Mouse (Mus musculus): ENCODE measurements around the gene Notum. TPM values are rescaled to one million over a fixed set of nuclear protein-coding genes. Genes with fewer than 3 reads are reported as not detected.
A peak's percentile ranks its signal among the peaks of the same experiment; 100 is the strongest.

Notum gene
- polyA plus RNA-seq, 1 experiment from 2014 or later: 1.4 TPM

DNA sequence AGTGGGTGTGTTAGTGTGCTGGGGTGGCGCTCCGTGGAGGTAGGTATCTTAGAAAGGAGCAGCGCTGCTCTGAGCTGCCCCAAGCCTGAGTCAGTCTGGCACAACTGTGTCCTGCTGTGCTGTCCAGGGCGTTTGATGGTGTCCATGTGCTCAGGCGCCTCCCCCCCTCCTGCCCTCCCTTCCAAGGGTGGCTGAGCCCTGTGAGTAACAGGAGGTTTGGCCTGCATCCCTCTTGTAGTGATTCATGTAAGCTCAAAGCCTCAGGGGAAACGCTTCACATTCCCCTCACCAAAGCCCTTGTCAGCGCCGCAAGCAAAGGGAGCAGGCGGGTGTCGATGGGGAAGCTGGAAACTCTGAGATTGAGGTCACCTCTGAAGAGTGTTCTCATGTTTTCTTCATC lies 36.8 kb upstream of the Notum start:
- Histone ChIP-seq H3K27ac (ENCODE audit: low read depth, low read length) (no peak overlapping the region), H3K4me3 (ENCODE audit: low read depth, low read length) (no peak overlapping the region)
- WGBS: 78% methylated on average over 10 of the region's 10 CpGs

DNA sequence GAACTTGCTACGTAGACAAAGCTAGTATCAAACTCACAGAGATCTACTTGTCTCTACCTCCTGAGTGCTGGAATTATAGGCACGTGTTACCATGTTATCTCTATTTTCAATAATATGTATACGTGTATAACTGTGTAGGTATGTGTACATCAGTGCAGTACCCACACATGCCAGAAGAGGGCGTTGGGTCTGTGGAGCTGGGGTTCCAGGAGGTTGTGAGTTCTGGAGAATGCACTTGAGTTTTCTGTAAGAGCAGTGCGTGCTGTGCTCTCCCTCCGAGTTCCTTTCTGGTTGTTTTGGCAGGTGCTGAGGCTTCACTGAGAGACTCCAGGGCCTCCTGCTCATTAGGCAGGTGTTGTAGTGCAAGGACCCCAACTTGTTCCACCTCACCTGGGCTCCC lies 35.6 kb upstream of the Notum start:
- Histone ChIP-seq H3K27ac (ENCODE audit: low read depth, low read length) (no peak overlapping the region), H3K4me2 (no peak overlapping the region), H3K9me3 (ENCODE audit: control insufficient read depth, low read length) (no peaks in the 10 kb centered on the region), H3K4me1 (ENCODE audit: control insufficient read depth, insufficient read depth, low read length) (peaks cover 10% of the 10 kb centered on the region; the same call in 1 of the 2 replicates), H3K4me3 (ENCODE audit: low read depth, low read length) (no peak overlapping the region), H3K9ac (ENCODE audit: low read length) (no peak overlapping the region), H3K27me3 (ENCODE audit: control insufficient read depth, insufficient read depth, low read length) (no peaks in the 10 kb centered on the region), H3K36me3 (ENCODE audit: control insufficient read depth, insufficient read depth, low read length) (0 out of 2 replicates have a peak, but pooled peaks cover 2% of the 10 kb centered on the region)
- DNase-seq (ENCODE audit: low spot score, missing footprints) (no peak), ATAC-seq (ENCODE audit: low FRiP score) (no peak)
- 88% methylated on average over 6 of the region's 6 CpGs for WGBS

More for the DNA sequence above, 36.8 kb upstream of the Notum start:
- Histone ChIP-seq H3K27me3 (ENCODE audit: control insufficient read depth, insufficient read depth, low read length) (no peaks in the 10 kb centered on the region), H3K4me1 (ENCODE audit: control insufficient read depth, insufficient read depth, low read length) (peaks cover 10% of the 10 kb centered on the region; the same call in 1 of the 2 replicates), H3K9ac (ENCODE audit: low read length) (no peak overlapping the region), H3K9me3 (ENCODE audit: control insufficient read depth, low read length) (no peaks in the 10 kb centered on the region), H3K36me3 (ENCODE audit: control insufficient read depth, insufficient read depth, low read length) (0 out of 2 replicates have a peak, but pooled peaks cover 2% of the 10 kb centered on the region), H3K4me2 (no peak overlapping the region)
- no peak for DNase-seq (ENCODE audit: low spot score, missing footprints)
- no peak for ATAC-seq (ENCODE audit: low FRiP score)

DNA sequence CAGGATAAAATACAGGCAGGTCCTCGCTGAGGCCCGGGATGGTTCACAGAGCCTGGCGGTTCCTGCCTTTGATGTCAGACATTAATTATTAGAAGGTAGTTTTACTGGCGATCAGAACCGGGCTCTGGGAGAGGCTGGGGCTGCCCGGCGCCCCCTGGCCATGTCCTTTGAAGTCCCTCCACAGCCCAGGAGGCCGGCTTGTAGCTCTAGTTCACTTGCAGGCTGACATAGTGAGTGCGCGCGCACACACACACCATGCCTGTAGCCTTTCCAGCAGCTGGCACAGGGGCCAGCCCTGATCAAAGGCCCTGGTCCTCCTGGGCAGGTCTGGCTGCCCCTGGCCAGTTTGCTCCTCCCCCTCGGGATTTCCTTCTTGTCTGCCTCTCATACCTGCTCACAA lies 34.7 kb upstream of the Notum start:
- Histone ChIP-seq H3K9ac (ENCODE audit: low read length) (peak overlapping the region; percentile 16; the same call in 1 of the 2 replicates), H3K36me3 (ENCODE audit: control insufficient read depth, insufficient read depth, low read length) (no peaks in the 10 kb centered on the region)

DNA sequence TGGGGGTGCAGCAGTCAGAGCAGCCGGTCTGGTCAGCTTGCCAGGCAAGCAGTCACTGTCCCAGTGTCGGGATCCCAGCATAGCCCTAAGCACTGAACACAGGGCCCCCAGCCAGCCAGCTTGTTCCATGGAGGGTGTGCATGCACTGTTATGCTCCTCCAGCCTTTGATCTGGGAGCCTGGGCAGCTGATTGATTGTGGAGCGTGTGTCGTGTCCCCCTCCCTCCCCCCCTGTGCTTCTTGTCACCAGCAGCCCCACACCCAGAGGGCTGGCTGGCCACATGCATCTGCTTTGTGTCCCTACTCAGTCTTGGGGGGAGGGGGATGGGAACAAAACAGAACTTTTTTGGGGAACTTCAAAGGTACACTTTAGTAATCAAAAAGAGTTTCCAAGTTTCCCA lies 34.2 kb upstream of the Notum start:
- no peak for DNase-seq (ENCODE audit: low spot score, missing footprints)
- H3K4me3 ChIP-seq (ENCODE audit: low read depth, low read length): no peak overlapping the region
- H3K4me1 ChIP-seq (ENCODE audit: control insufficient read depth, insufficient read depth, low read length): peaks cover 10% of the 10 kb centered on the region; the same call in 1 of the 2 replicates
- peak; percentile 66 for ATAC-seq (ENCODE audit: low FRiP score)
- H3K9me3 ChIP-seq (ENCODE audit: control insufficient read depth, low read length): no peaks in the 10 kb centered on the region
- H3K27me3 ChIP-seq (ENCODE audit: control insufficient read depth, insufficient read depth, low read length): no peaks in the 10 kb centered on the region
- H3K36me3 ChIP-seq (ENCODE audit: control insufficient read depth, insufficient read depth, low read length): 0 out of 2 replicates have a peak, but pooled peaks cover 2% of the 10 kb centered on the region
- no peak overlapping the region for H3K9ac ChIP-seq (ENCODE audit: low read length)
- H3K27ac ChIP-seq (ENCODE audit: low read depth, low read length): no peak overlapping the region
- no peak overlapping the region for H3K4me2 ChIP-seq
- 30% methylated on average over 4 of the region's 4 CpGs for WGBS

More for the DNA sequence above, 34.7 kb upstream of the Notum start:
- H3K4me1 ChIP-seq (ENCODE audit: control insufficient read depth, insufficient read depth, low read length): peaks cover 10% of the 10 kb centered on the region; the same call in 1 of the 2 replicates
- DNase-seq (ENCODE audit: low spot score, missing footprints) (no peak), ATAC-seq (ENCODE audit: low FRiP score) (no peak; the same call in 1 of the 2 replicates)
- H3K9me3 ChIP-seq (ENCODE audit: control insufficient read depth, low read length): no peaks in the 10 kb centered on the region
- H3K4me2 ChIP-seq: no peak overlapping the region
- H3K27me3 ChIP-seq (ENCODE audit: control insufficient read depth, insufficient read depth, low read length): no peaks in the 10 kb centered on the region
- peak overlapping the region; percentile 44 for H3K27ac ChIP-seq (ENCODE audit: low read depth, low read length)
- WGBS: 56% methylated on average over 12 of the region's 12 CpGs
- no peak overlapping the region for H3K4me3 ChIP-seq (ENCODE audit: low read depth, low read length)

DNA sequence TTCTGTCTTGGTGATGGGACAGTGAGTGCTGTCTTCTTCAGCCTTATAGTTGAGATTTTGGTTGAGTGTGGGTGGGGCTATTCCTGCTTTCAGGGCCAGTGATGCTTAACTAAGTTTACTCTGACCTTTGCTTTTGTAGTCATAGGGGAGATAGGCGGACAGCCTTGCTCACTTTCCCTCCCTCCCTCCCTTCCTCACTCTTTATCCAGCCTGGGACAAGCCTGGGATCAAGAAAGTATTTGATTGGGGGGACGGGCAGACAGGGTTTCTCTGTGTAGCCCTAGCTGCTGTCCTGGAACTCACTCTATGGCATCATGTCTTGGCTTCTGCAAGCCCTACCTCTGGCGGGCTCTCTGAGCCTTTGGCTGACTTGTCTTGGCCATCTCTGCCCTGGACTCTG lies 32.5 kb upstream of the Notum start:
- no peak for DNase-seq (ENCODE audit: low spot score, missing footprints)
- Histone ChIP-seq H3K4me1 (ENCODE audit: control insufficient read depth, insufficient read depth, low read length) (peaks cover 10% of the 10 kb centered on the region; the same call in 1 of the 2 replicates), H3K9ac (ENCODE audit: low read length) (no peak overlapping the region), H3K27ac (ENCODE audit: low read depth, low read length) (no peak overlapping the region), H3K4me3 (ENCODE audit: low read depth, low read length) (no peak overlapping the region), H3K27me3 (ENCODE audit: control insufficient read depth, insufficient read depth, low read length) (no peaks in the 10 kb centered on the region), H3K4me2 (no peak overlapping the region), H3K36me3 (ENCODE audit: control insufficient read depth, insufficient read depth, low read length) (peaks cover 5% of the 10 kb centered on the region; the same call in 1 of the 2 replicates), H3K9me3 (ENCODE audit: control insufficient read depth, low read length) (no peaks in the 10 kb centered on the region)
- WGBS: 55% methylated on average over 3 of the region's 3 CpGs
- no peak for ATAC-seq (ENCODE audit: low FRiP score)

DNA sequence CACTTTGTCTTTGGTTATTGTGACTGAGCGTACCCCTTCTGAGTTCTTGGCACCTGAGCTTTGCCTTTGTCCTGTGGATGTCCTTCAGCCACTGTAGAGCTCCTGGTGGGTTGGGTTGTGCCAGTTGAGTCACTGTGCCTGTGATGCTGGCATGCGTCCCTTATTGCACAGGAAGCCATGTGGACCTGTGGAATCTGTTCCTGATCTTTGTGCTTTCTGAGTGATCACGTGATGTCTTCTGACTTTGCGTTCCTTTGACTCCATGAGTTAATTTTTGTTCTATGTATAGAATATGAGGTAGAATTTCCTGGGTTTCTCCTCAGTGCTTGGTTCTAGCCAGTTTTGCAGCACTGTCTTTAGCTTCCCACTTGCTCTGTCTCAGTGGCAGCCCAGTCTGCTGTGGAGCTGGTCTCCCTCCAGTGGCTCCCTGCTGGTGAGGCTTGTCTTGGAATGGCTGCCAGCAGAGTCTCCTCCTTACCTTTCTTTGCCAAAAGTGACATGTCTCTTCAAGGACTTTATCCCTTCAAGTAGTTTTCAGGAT lies 31.6 kb upstream of the Notum start:
- no peaks in the 10 kb centered on the region for H3K27me3 ChIP-seq (ENCODE audit: control insufficient read depth, insufficient read depth, low read length)
- DNase-seq (ENCODE audit: low spot score, missing footprints): no peak
- no peak overlapping the region for H3K4me2 ChIP-seq
- H3K4me1 ChIP-seq (ENCODE audit: control insufficient read depth, insufficient read depth, low read length): peaks cover 10% of the 10 kb centered on the region; the same call in 1 of the 2 replicates
- no peak overlapping the region for H3K4me3 ChIP-seq (ENCODE audit: low read depth, low read length)
- H3K9me3 ChIP-seq (ENCODE audit: control insufficient read depth, low read length): no peaks in the 10 kb centered on the region
- no peak overlapping the region for H3K27ac ChIP-seq (ENCODE audit: low read depth, low read length)
- H3K36me3 ChIP-seq (ENCODE audit: control insufficient read depth, insufficient read depth, low read length): peaks cover 5% of the 10 kb centered on the region; the same call in 1 of the 2 replicates
- H3K9ac ChIP-seq (ENCODE audit: low read length): no peak overlapping the region
- WGBS: 96% methylated on average over 4 of the region's 4 CpGs
- ATAC-seq (ENCODE audit: low FRiP score): no peak

DNA sequence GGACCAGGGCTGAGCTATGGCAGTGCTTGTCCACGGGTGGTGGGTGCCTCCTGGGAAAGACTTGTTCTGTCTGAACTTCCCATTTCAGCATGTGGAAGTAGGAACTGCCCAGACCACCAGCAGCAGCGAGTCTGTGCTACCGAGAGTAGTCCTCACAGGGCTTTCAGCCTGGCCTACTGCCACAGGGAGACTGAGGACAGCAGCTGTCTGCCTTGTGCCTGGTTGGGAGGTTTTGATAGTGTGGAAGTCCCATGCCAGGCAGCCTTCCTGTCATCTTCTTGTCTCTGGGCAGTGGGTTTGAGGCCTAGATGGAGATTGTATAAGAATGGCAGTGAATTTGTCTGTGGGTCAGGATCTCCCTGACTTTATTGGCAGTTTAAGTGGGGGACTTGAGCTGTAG lies 28.4 kb upstream of the Notum start:
- Histone ChIP-seq H3K27ac (ENCODE audit: low read depth, low read length) (no peak overlapping the region), H3K4me2 (no peak overlapping the region), H3K9ac (ENCODE audit: low read length) (no peak overlapping the region), H3K27me3 (ENCODE audit: control insufficient read depth, insufficient read depth, low read length) (no peaks in the 10 kb centered on the region), H3K36me3 (ENCODE audit: control insufficient read depth, insufficient read depth, low read length) (peaks cover 5% of the 10 kb centered on the region), H3K4me3 (ENCODE audit: low read depth, low read length) (no peak overlapping the region), H3K9me3 (ENCODE audit: control insufficient read depth, low read length) (no peaks in the 10 kb centered on the region), H3K4me1 (ENCODE audit: control insufficient read depth, insufficient read depth, low read length) (no peaks in the 10 kb centered on the region)
- 87% methylated on average over 3 of the region's 3 CpGs for WGBS
- DNase-seq (ENCODE audit: low spot score, missing footprints): no peak
- ATAC-seq (ENCODE audit: low FRiP score): no peak

DNA sequence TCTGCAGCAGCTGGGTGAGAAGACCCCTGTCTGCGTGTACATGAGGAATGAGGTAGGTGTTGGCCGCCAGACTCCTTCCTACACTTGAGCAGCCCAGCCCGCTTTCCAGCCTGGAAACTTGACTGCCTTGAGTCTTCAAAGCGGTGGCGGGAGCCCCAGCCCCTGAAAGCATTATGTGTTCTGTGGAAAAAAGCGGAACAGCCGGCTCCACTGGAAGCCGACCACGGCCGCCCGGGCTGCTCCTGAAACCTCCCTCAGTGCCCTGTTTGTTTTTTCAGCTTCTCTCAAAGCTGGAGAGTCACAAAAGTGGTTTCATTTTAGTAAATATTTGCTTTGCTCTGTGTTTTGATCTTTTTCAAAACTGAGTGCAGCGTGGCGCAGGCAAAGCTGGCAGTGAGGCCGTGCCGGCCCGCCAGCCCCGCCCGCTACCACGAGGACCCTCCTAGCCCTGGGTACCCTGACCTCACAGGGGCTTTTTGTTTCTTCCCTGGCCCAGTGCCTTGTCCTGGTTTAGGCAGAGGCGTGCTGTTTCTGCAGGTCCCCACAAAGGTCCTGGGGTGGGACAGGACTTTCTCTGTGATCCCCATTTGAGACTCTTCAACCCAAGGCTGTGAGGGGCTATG lies 25.8 kb upstream of the Notum start:
- no peak for ATAC-seq (ENCODE audit: low FRiP score)
- Histone ChIP-seq H3K4me1 (ENCODE audit: control insufficient read depth, insufficient read depth, low read length) (no peaks in the 10 kb centered on the region), H3K27me3 (ENCODE audit: control insufficient read depth, insufficient read depth, low read length) (no peaks in the 10 kb centered on the region), H3K4me2 (no peak overlapping the region), H3K4me3 (ENCODE audit: low read depth, low read length) (no peak overlapping the region), H3K27ac (ENCODE audit: low read depth, low read length) (no peak overlapping the region), H3K9me3 (ENCODE audit: control insufficient read depth, low read length) (no peaks in the 10 kb centered on the region), H3K36me3 (ENCODE audit: control insufficient read depth, insufficient read depth, low read length) (peaks cover 5% of the 10 kb centered on the region), H3K9ac (ENCODE audit: low read length) (no peak overlapping the region)
- no peak for DNase-seq (ENCODE audit: low spot score, missing footprints)
- 88% methylated on average over 20 of the region's 20 CpGs for WGBS

DNA sequence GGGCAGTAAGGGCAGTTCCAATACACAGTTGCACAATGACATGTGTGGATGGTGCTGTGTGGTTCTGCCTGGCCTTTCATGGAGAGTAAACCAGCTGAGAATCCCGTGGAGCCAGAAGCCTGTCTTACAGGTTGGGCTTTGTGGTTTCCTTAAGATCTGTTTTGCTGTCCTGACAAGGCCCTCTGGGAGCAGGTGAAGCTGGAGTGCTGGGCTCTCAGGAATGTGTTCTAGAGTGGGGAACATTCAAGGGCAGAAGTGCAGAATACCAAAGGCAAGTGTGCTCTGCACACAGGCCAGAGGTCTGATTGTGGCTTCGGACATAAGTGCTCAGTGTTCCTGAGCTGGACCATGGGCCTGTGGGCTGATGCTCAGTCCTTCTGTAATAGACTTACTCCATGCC lies 23.7 kb upstream of the Notum start:
- WGBS: 91% methylated on average over 2 of the region's 2 CpGs
- Histone ChIP-seq H3K9ac (ENCODE audit: low read length) (no peak overlapping the region), H3K9me3 (ENCODE audit: control insufficient read depth, low read length) (no peaks in the 10 kb centered on the region), H3K27me3 (ENCODE audit: control insufficient read depth, insufficient read depth, low read length) (no peaks in the 10 kb centered on the region), H3K4me3 (ENCODE audit: low read depth, low read length) (no peak overlapping the region), H3K4me1 (ENCODE audit: control insufficient read depth, insufficient read depth, low read length) (no peaks in the 10 kb centered on the region), H3K27ac (ENCODE audit: low read depth, low read length) (no peak overlapping the region), H3K36me3 (ENCODE audit: control insufficient read depth, insufficient read depth, low read length) (peaks cover 3% of the 10 kb centered on the region), H3K4me2 (no peak overlapping the region)
- no peak for ATAC-seq (ENCODE audit: low FRiP score)
- DNase-seq (ENCODE audit: low spot score, missing footprints): no peak
